Mouse (Mus musculus) embryonic facial prominence, embryonic 13.5 days (tissue): ENCODE results near the gene Cyp2d40. TPM values are rescaled to one million over a fixed set of nuclear protein-coding genes. Genes with fewer than 3 reads are reported as not detected.
"Not testable (repeated sequence)": the region's sequence is repeated elsewhere in the genome, so short reads cannot be mapped to it uniquely, and the experiment has no call there.

Source experiments
- ATAC-seq: fragments of 200-750 bp; cut with Nextera tagmentation; 2 replicates; pipeline ENCODE4 v1.8.0; 2017; ENCODE audit warnings: low read depth; ENCODE audit not compliant: insufficient number of reproducible peaks, insufficient read depth, low FRiP score, low TSS enrichment
- H3K27ac ChIP-seq: fragments of 300-500 bp; sonication (generic); 2 replicates; pipeline ENCODE4 v1.5.1; 2015; ENCODE audit warnings: moderate library complexity, mild to moderate bottlenecking, inconsistent platforms
- H3K27me3 ChIP-seq: fragments of 300-500 bp; sonication (generic); 2 replicates; pipeline ENCODE4 v1.6.1; 2015; ENCODE audit warnings: mild to moderate bottlenecking, inconsistent platforms
- H3K36me3 ChIP-seq: fragments of 300-500 bp; sonication (generic); 2 replicates; pipeline ENCODE4 v1.6.1; 2015; ENCODE audit warnings: mild to moderate bottlenecking, inconsistent platforms
- H3K4me1 ChIP-seq: fragments of 300-500 bp; sonication (generic); 2 replicates; pipeline ENCODE4 v1.6.1; 2015; ENCODE audit warnings: inconsistent platforms
- H3K4me2 ChIP-seq: fragments of 300-500 bp; sonication (generic); 2 replicates; pipeline ENCODE4 v1.6.1; 2015; ENCODE audit warnings: moderate library complexity, mild to moderate bottlenecking, inconsistent platforms
- H3K4me3 ChIP-seq: fragments of 300-500 bp; sonication (generic); 2 replicates; pipeline ENCODE4 v1.5.1; 2015; ENCODE audit warnings: mild to moderate bottlenecking, inconsistent platforms
- H3K9ac ChIP-seq: fragments of 300-500 bp; sonication (generic); 2 replicates; pipeline ENCODE4 v1.6.1; 2015; ENCODE audit warnings: mild to moderate bottlenecking, inconsistent platforms
- H3K9me3 ChIP-seq: fragments of 300-500 bp; sonication (generic); 2 replicates; pipeline ENCODE4 v1.6.1; 2016; ENCODE audit warnings: inconsistent platforms
- whole genome bisulfite sequencing: fragments of 180-500 bp; shearing (Covaris S2); methylation state at CpG from one replicate; pipeline ENCODE4 v1.1.7; 2015; ENCODE audit warnings: mixed read lengths; 5-methylcytosine and 5-hydroxymethylcytosine counted together
- microRNA-seq: library from miRNA; unstranded; fragments of <30 nt; microRNA quantifications from one replicate; pipeline ENCODE4, GENCODE M21; 2016
- polyA plus RNA-seq: library from polyadenylated mRNA; unstranded; fragments of >200 nt; fragmentation: Nextera tagmentation; extraction: Ambion mirVana; gene quantifications from 2 replicates; pipeline ENCODE4 v1.2.1, GENCODE M21; 2015

Gene Cyp2d40
- polyA plus RNA-seq, 1 experiment from 2014 or later: not detected

DNA sequence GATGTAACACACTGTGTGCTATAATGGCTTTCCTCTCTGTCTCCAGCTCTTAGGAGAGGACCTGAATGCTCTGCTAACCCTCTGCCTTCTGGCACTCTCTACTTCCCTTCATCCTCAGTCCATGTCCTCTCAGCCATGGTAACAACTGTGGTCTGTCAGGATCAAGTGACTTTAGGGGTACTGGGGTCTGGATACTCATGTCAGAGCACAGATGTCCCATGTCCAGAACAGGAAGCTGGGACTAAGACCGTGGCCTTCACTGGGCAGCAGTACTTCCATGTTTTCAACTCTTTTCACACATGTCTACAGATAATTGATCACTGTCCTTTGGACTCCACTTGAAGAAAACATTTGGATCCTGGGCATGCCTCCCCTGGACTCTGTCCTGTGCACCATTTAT is 19.8 kb upstream of the Cyp2d40 start:
- ATAC-seq: no peak
- no peaks in the 10 kb centered on the region for H3K9me3 ChIP-seq
- WGBS: 77% methylated on average over 1 of the region's 1 CpGs

DNA sequence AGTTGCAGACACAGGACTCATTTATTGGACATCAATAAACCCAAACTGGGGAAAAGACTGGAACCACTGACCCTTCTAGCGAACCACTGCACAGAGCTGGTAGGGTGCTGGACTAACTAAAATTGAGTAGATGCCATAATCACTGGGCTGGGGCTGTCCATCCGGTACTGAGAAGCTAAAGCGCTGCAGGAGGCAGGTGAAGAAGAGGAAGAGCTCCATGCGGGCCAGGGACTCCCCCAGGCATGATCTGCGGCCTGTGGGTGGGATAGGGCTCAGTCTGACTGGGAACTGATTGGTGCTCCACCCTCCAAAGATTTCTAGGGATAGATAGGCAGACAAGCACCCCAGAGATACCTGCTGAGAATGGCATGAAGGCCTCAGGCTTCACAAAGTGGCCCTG is 13.9 kb upstream of the Cyp2d40 start:
- not testable (repeated sequence) for ATAC-seq
- WGBS: 87% methylated on average over 5 of the region's 5 CpGs

More for the DNA sequence above, 19.8 kb upstream of the Cyp2d40 start:
- Histone ChIP-seq H3K4me3 (no peak overlapping the region), H3K27me3 (no peaks in the 10 kb centered on the region), H3K36me3 (no peaks in the 10 kb centered on the region), H3K4me1 (no peaks in the 10 kb centered on the region), H3K9ac (no peak overlapping the region), H3K27ac (no peak overlapping the region), H3K4me2 (no peak overlapping the region)

DNA sequence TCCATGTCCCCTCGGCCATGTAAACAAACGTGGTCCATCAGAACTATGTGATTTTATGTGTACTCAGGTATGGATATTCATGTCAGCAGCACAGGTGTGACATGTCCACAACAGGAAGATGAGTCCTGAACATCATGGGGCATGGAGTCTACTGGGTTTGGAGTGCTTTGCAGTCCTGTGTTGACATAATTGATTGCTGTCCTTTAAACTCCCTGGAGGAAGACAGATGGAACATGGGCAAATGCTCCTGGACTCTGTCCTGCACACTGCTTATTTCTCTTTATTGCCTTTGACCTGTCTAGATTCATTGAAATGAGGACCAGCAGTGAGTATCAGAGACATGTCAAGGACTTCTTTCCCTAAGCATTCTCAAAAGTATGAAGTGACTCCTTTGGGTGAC is 2.0 kb upstream of the Cyp2d40 start:
- no peak overlapping the region for H3K27ac ChIP-seq
- ATAC-seq: no peak
- H3K36me3 ChIP-seq: no peaks in the 10 kb centered on the region
- no peak overlapping the region for H3K4me3 ChIP-seq
- H3K9ac ChIP-seq: no peak overlapping the region
- no peak overlapping the region for H3K4me2 ChIP-seq
- 84% methylated on average over 2 of the region's 2 CpGs for WGBS
- H3K27me3 ChIP-seq: no peaks in the 10 kb centered on the region
- no peaks in the 10 kb centered on the region for H3K4me1 ChIP-seq
- H3K9me3 ChIP-seq: no peaks in the 10 kb centered on the region

More for the DNA sequence above, 13.9 kb upstream of the Cyp2d40 start:
- not testable (repeated sequence) for H3K9me3 ChIP-seq, H3K27me3 ChIP-seq, H3K36me3 ChIP-seq, H3K4me1 ChIP-seq, H3K4me3 ChIP-seq, H3K4me2 ChIP-seq, H3K9ac ChIP-seq, H3K27ac ChIP-seq

DNA sequence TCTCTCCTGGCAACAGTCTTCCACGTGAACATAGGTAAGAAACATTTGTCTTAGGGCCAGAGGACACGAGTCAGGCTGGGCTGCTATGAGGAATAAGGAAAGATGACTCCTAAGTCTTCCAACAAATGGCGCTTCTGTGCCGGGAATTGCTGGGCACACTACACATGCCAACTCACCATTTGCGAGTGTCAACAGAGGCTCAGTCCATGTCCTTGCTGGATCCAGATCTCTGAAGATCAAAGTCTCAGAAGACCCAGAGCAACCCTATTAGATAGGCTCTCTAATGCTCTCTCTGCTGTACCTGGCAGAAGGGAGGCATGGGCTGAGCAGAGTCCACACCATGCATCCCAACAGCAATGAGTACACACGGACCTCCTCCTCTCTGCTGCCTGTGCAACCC is 898 bp upstream of the Cyp2d40 start:
- no peak for ATAC-seq
- no peak overlapping the region for H3K27ac ChIP-seq
- no peaks in the 10 kb centered on the region for H3K36me3 ChIP-seq
- H3K4me3 ChIP-seq: no peak overlapping the region
- no peak overlapping the region for H3K9ac ChIP-seq
- no peak overlapping the region for H3K4me2 ChIP-seq
- 81% methylated on average over 6 of the region's 6 CpGs for WGBS
- no peaks in the 10 kb centered on the region for H3K4me1 ChIP-seq
- no peaks in the 10 kb centered on the region for H3K9me3 ChIP-seq
- no peaks in the 10 kb centered on the region for H3K27me3 ChIP-seq

DNA sequence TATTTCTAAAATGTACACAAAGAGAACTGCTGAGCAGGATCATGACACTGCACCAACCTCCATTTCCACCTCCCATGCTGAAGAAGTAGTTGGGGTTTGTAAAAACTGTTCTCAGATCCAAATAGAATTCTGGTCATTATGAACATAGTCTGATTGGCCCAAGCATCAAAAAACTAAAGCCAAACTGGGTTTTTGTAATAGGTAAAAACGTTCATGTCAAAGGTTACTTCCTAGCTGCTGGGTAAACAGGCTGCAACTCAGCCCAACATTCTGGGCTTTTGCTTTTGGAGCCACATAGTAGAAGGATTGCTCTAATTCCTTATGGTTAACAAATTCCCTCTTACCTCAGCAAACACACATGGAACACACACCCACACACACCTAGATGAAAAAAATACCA is 15.8 kb downstream of the Cyp2d40 start:
- Histone ChIP-seq H3K9me3 (no peaks in the 10 kb centered on the region; the same call in 1 of the 2 replicates), H3K27ac (no peak overlapping the region), H3K36me3 (no peaks in the 10 kb centered on the region), H3K4me2 (no peak overlapping the region), H3K27me3 (no peaks in the 10 kb centered on the region), H3K9ac (no peak overlapping the region), H3K4me3 (no peak overlapping the region), H3K4me1 (no peaks in the 10 kb centered on the region)
- 49% methylated on average over 1 of the region's 1 CpGs for WGBS
- ATAC-seq: no peak

DNA sequence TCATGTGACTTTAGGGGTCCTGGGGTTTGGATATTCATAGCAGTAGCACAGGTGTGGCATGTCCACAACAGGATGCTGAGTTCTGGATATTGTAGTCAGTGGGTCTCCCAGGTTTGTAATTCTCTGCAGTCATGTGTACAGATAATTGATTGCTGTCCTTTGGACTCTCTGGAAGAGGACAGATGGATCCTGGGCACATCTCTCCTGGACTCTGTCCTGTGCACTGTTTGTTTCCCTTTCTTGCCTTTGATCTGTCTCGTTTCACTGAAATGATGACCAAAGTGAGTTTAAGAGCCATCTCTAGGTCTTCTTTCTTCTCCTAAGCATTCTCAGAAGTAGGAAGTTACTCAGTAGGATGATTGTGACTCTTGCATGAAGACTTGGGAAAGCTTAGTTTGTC is 16.5 kb downstream of the Cyp2d40 start:
- Histone ChIP-seq H3K4me1 (no peaks in the 10 kb centered on the region), H3K36me3 (no peaks in the 10 kb centered on the region), H3K27me3 (no peaks in the 10 kb centered on the region), H3K4me2 (no peak overlapping the region), H3K4me3 (no peak overlapping the region), H3K9me3 (no peaks in the 10 kb centered on the region; the same call in 1 of the 2 replicates), H3K9ac (no peak overlapping the region), H3K27ac (no peak overlapping the region)
- ATAC-seq: no peak
- WGBS: 46% methylated on average over 1 of the region's 1 CpGs

DNA sequence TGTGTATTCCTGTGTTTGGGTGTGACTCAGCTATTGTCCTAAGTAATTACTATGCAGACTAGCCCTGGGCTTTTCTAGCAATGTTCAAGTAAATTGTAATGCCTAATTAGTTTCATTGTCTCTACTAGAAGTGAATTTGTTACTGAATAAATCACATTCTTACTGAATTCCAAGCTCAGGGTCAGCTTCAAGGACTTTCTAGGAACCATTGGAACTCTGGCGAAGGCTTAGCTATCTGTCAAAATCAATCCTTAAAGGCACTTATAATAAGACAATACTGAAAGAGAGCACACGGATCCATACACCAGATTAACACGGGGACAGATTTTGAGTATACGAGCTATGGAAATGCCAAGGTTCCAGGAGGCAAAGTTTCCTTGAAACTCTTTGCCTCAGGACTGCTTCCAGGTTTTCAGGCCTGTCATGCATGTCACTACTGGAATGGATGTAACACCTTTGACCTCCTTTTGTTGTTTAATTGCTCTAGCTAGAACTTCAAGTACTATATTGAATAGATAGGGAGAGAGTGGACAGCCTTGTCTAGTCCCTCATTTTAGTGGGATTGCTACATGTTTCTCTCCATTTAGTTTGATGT is 30.6 kb downstream of the Cyp2d40 start:
- not testable (repeated sequence) for H3K4me3 ChIP-seq, H3K9me3 ChIP-seq, H3K27me3 ChIP-seq, H3K9ac ChIP-seq, ATAC-seq, H3K4me2 ChIP-seq, H3K36me3 ChIP-seq, H3K27ac ChIP-seq, H3K4me1 ChIP-seq
- WGBS: 86% methylated on average over 4 of the region's 4 CpGs

Small RNA genes lying within 50 kb of the gene (microRNA-seq; reads per million reads assigned to microRNA genes)
- gene Gm27618: not detected

Other genes starting within 250 kb of the Cyp2d40 start
- not detected in 2 replicates for gene Cyp2d12, start 209.1 kb downstream of the Cyp2d40 start, polyA plus RNA-seq
- not detected in 2 replicates for gene Cyp2d34, start 143.2 kb downstream of the Cyp2d40 start, polyA plus RNA-seq
- gene Cyp2d26, start 30.1 kb upstream of the Cyp2d40 start, polyA plus RNA-seq: 1.0 TPM in 1 of 2 replicates, not detected in the other
- gene Tcf20, start 223.7 kb upstream of the Cyp2d40 start, polyA plus RNA-seq: 15.2 and 15.8 TPM in 2 replicates